Mouse (Mus musculus) megakaryocyte, embryonic 14.5 days (primary cell): ENCODE data around the gene Npy. TPM values are rescaled to one million over a fixed set of nuclear protein-coding genes. Genes with fewer than 3 reads are reported as not detected.
A peak's percentile ranks its signal among the peaks of the same experiment; 100 is the strongest.

ENCODE experiments used
- H3K27me3 ChIP-seq: replicated peaks from 2 replicates; pipeline ENCODE3; 2012; ENCODE audit warnings: inconsistent platforms
- H3K36me3 ChIP-seq: replicated peaks from 2 replicates; pipeline ENCODE3; 2012; ENCODE audit warnings: low read length, inconsistent platforms, mixed read lengths
- H3K4me1 ChIP-seq: 2 replicates; pipeline ENCODE4 v1.6.1; 2012; ENCODE audit warnings: inconsistent platforms
- H3K4me3 ChIP-seq: replicated peaks from 2 replicates; pipeline ENCODE3; 2012; ENCODE audit warnings: moderate library complexity, mild to moderate bottlenecking, inconsistent platforms
- H3K9me3 ChIP-seq: 2 replicates; pipeline ENCODE4 v1.6.1; 2012; ENCODE audit warnings: inconsistent platforms
- FLI1 ChIP-seq: IDR thresholded peaks from 2 replicates; pipeline ENCODE4 v1.6.1; 2012; ENCODE audit warnings: low read length, inconsistent platforms, mixed read lengths
- GATA1 ChIP-seq: IDR thresholded peaks from 3 replicates; pipeline ENCODE4 v1.6.1; 2012; ENCODE audit warnings: mixed read lengths, low read length, inconsistent platforms, borderline replicate concordance
- polyA plus RNA-seq: library from polyadenylated mRNA; stranded (reverse); fragments of >175 nt; gene quantifications from 2 replicates; pipeline ENCODE4 v1.2.3, GENCODE M21; 2012; ENCODE audit warnings: low replicate concordance; ENCODE audit not compliant: insufficient read depth

Npy gene
- 1,630 and 2,601 TPM in 2 replicates for polyA plus RNA-seq

GRCm38 (mm10) chr6:49821961-49822870 lies at the start of gene Npy:
Gene Npy (plus strand): TSS chr6:49822710.
- Histone ChIP-seq H3K4me3 (peak within 1 kb of the TSS; percentile 89), H3K4me1 (peaks cover 46% of the 10 kb centered on the region), H3K27me3 (peaks cover 68% of the 10 kb centered on the region), H3K36me3 (no peaks in the 10 kb centered on the region), H3K9me3 (no peaks in the 10 kb centered on the region)
- TF ChIP-seq FLI1 (no peak), GATA1 (no peak)

- Histone ChIP-seq H3K4me3 (no peak overlapping the region), H3K36me3 (no peaks in the 10 kb centered on the region), H3K4me1 (peaks cover 37% of the 10 kb centered on the region), H3K9me3 (no peaks in the 10 kb centered on the region), H3K27me3 (no peaks in the 10 kb centered on the region)
- TF ChIP-seq GATA1 (no peak), FLI1 (no peak)
Measured at GRCm38 (mm10) chr6:49775006-49775405, 47.5 kb upstream of the Npy start.

GRCm38 (mm10) chr6:49778109-49778508 lies 44.4 kb upstream of the Npy start:
- Histone ChIP-seq H3K4me3 (peak overlapping the region; percentile 62), H3K36me3 (no peaks in the 10 kb centered on the region), H3K27me3 (no peaks in the 10 kb centered on the region), H3K4me1 (peaks cover 63% of the 10 kb centered on the region), H3K9me3 (no peaks in the 10 kb centered on the region)
- TF ChIP-seq FLI1 (no peak), GATA1 (no peak)

GRCm38 (mm10) chr6:49778729-49779128 lies 43.8 kb upstream of the Npy start:
- no peaks in the 10 kb centered on the region for H3K9me3 ChIP-seq
- H3K36me3 ChIP-seq = no peaks in the 10 kb centered on the region
- H3K4me1 ChIP-seq = peaks cover 64% of the 10 kb centered on the region
- no peak for TF ChIP-seq GATA1
- TF ChIP-seq FLI1 = no peak
- no peaks in the 10 kb centered on the region for H3K27me3 ChIP-seq
- H3K4me3 ChIP-seq = no peak overlapping the region

GRCm38 (mm10) chr6:49779606-49780005 lies 42.9 kb upstream of the Npy start:
- Histone ChIP-seq H3K4me3 (no peak overlapping the region), H3K36me3 (no peaks in the 10 kb centered on the region), H3K27me3 (no peaks in the 10 kb centered on the region), H3K9me3 (no peaks in the 10 kb centered on the region), H3K4me1 (peaks cover 59% of the 10 kb centered on the region)
- TF ChIP-seq GATA1 = no peak
- TF ChIP-seq FLI1 = no peak

- Histone ChIP-seq H3K9me3 (no peaks in the 10 kb centered on the region), H3K4me3 (no peak overlapping the region), H3K36me3 (no peaks in the 10 kb centered on the region), H3K4me1 (peaks cover 52% of the 10 kb centered on the region), H3K27me3 (no peaks in the 10 kb centered on the region)
- TF ChIP-seq GATA1 = no peak
Measured at GRCm38 (mm10) chr6:49780846-49781400, 41.6 kb upstream of the Npy start.

- TF ChIP-seq GATA1 = no peak
- TF ChIP-seq FLI1 = no peak
- H3K4me3 ChIP-seq = peak overlapping the region; percentile 11
- H3K36me3 ChIP-seq = no peaks in the 10 kb centered on the region
- no peaks in the 10 kb centered on the region for H3K27me3 ChIP-seq
- H3K4me1 ChIP-seq = peaks cover 52% of the 10 kb centered on the region
- H3K9me3 ChIP-seq = no peaks in the 10 kb centered on the region
Measured at GRCm38 (mm10) chr6:49781852-49782251, 40.7 kb upstream of the Npy start.

GRCm38 (mm10) chr6:49782679-49783078 lies 39.8 kb upstream of the Npy start:
- H3K9me3 ChIP-seq = no peaks in the 10 kb centered on the region
- TF ChIP-seq FLI1 = no peak
- no peak for TF ChIP-seq GATA1
- no peaks in the 10 kb centered on the region for H3K27me3 ChIP-seq
- H3K4me1 ChIP-seq = peaks cover 52% of the 10 kb centered on the region
- H3K4me3 ChIP-seq = no peak overlapping the region
- H3K36me3 ChIP-seq = no peaks in the 10 kb centered on the region

GRCm38 (mm10) chr6:49792524-49792923 lies 30.0 kb upstream of the Npy start:
- no peaks in the 10 kb centered on the region for H3K27me3 ChIP-seq
- no peaks in the 10 kb centered on the region for H3K36me3 ChIP-seq
- TF ChIP-seq GATA1 (no peak), FLI1 (no peak)
- H3K4me1 ChIP-seq = peaks cover 3% of the 10 kb centered on the region; the same call in 1 of the 2 replicates
- no peak overlapping the region for H3K4me3 ChIP-seq
- peaks cover 22% of the 10 kb centered on the region for H3K9me3 ChIP-seq

- no peak overlapping the region for H3K4me3 ChIP-seq
- TF ChIP-seq FLI1 = no peak
- TF ChIP-seq GATA1 = no peak
Measured at GRCm38 (mm10) chr6:49804105-49804504, 18.4 kb upstream of the Npy start.

More at GRCm38 (mm10) chr6:49804105-49804504, 18.4 kb upstream of the Npy start:
- H3K9me3 ChIP-seq = no peaks in the 10 kb centered on the region
- H3K4me1 ChIP-seq = peaks cover 4% of the 10 kb centered on the region; the same call in 1 of the 2 replicates
- no peaks in the 10 kb centered on the region for H3K36me3 ChIP-seq
- peaks cover 3% of the 10 kb centered on the region for H3K27me3 ChIP-seq
